Mouse (Mus musculus) sigmoid colon, adult 10 weeks (tissue): ENCODE results near the gene Olfr473. TPM values are rescaled to one million over a fixed set of nuclear protein-coding genes. Genes with fewer than 3 reads are reported as not detected.

Experiments used
- polyA plus RNA-seq: library from polyadenylated mRNA; stranded (reverse); fragments of 350-450 nt; fragmentation: Illumina TruSeq; extraction: RNeasy Lipid Tissue Mini Kit (QIAGEN cat#74804); gene quantifications from one replicate; pipeline ENCODE4 v1.2.3, GENCODE M21; 2014; ENCODE audit warnings: low read depth, low replicate concordance

The Olfr473 gene
- not detected for polyA plus RNA-seq

DNA sequence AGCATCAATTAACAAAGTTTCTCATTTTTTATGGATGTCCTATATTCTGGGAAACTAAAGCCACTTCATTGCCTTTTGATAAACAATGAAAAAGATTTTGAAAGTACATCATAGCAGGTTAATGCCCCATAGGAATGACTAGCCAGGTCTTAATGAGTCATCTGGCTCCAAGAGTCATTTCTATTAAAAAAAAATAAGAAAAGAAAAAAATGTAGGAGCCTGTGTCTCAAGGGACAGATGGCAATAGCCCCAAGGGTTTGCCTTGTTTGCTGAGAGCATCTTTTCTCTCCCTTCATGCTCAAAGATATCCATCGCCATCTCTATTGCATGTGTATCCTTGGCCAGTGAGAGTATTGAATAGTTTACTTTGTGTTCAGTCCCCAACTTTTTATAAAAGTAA, at the start of gene Olfr473:
TSS of gene Olfr473 (plus strand) at position 301 of the 400 bp plus-strand sequence.

DNA sequence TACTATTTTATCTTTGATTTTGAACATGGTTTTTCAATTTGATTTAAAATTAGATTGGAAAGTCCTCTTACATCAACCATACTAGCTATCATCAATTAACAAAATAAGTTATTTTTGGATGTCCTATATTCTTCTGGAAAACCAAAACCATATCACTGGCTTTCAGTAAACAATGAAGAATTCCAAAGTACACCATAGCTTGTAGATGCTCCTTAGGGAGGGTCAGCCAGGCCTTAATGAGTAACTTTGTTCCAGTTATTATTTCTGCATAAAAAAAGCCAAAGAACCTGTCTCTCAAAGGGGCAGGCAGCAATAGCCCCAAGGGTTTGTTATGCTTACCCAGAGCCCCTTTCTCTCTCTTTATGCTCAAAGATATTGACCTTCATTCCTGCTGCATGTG, 32.6 kb upstream of the Olfr473 start, which contains the start of gene Olfr472:
TSS of gene Olfr472 (plus strand) at position 301 of the 400 bp plus-strand sequence.

DNA sequence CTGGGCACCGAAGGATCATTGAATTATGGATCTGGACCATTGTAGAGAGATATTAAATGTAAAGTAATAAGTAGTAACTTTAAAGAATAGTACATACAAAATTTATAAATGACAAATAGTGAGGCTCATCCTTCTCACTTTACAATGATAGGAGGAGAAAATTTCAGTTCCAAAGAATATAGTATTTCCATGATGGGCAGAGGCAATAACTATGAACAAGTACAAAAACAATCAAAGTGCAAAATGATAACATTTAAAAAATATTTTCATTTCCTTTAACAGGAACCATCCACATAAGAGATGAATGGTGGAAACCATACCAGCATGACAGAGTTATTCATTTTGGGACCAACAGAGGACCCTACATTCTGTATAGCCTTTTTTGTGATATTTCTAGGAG, 24.1 kb downstream of the Olfr473 start, which contains the start of gene Olfr474:
TSS of gene Olfr474 (plus strand) at position 301 of the 400 bp plus-strand sequence.

DNA sequence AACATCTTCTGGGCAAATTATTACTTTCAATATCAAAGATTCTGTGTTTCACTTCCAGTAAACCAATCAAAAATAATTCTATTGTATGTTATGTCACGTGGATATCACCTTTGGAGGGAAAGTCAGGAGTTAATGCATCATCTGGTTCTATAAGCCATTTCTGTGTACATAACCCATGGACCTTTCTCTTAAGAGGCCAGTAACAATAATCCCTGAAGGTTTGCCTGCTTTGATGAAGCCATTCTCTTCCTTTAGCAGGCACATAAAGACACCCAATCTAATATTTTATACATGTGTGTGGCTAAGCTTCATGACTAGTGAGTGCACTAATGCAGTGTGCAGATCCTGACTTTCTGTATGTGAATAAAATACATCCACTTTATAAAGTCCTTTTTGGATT, 34.3 kb downstream of the Olfr473 start, which contains the start of gene Olfr476:
TSS of gene Olfr476 (plus strand) at position 301 of the 400 bp plus-strand sequence.

Other genes with a start within 250 kb of the Olfr473 start
- gene Cyb5r2, start 172.4 kb upstream of the Olfr473 start, polyA plus RNA-seq = not detected
- gene Ovch2, start 129.2 kb upstream of the Olfr473 start, polyA plus RNA-seq = not detected
- gene Olfr467, start 118.2 kb upstream of the Olfr473 start, polyA plus RNA-seq = not detected
- gene Olfr469, start 104.9 kb upstream of the Olfr473 start, polyA plus RNA-seq = not detected
- gene Olfr470, start 83.0 kb upstream of the Olfr473 start, polyA plus RNA-seq = not detected
- not detected for gene Olfr472, start 32.5 kb upstream of the Olfr473 start, polyA plus RNA-seq
- not detected for gene Olfr474, start 24.2 kb downstream of the Olfr473 start, polyA plus RNA-seq
- not detected for gene Olfr476, start 34.4 kb downstream of the Olfr473 start, polyA plus RNA-seq
- not detected for gene Olfr477, start 56.2 kb downstream of the Olfr473 start, polyA plus RNA-seq
- not detected for gene Olfr478, start 103.5 kb downstream of the Olfr473 start, polyA plus RNA-seq
- not detected for gene Olfr479, start 120.2 kb downstream of the Olfr473 start, polyA plus RNA-seq
- not detected for gene Olfr480, start 136.9 kb downstream of the Olfr473 start, polyA plus RNA-seq
- gene Olfr481, start 149.4 kb downstream of the Olfr473 start, polyA plus RNA-seq = not detected
- not detected for gene Olfr482, start 167.1 kb downstream of the Olfr473 start, polyA plus RNA-seq
- gene Olfr483, start 170.4 kb downstream of the Olfr473 start, polyA plus RNA-seq = not detected
- not detected for gene Olfr484, start 197.0 kb downstream of the Olfr473 start, polyA plus RNA-seq
- not detected for gene Olfr485, start 229.4 kb downstream of the Olfr473 start, polyA plus RNA-seq
- gene Olfr486, start 242.3 kb downstream of the Olfr473 start, polyA plus RNA-seq = not detected